Mouse (Mus musculus): Measurements from ENCODE around the gene Hdac6. TPM values are rescaled to one million over a fixed set of nuclear protein-coding genes. Genes with fewer than 3 reads are reported as not detected.
"Not testable (repeated sequence)": the region's sequence is repeated elsewhere in the genome, so short reads cannot be mapped to it uniquely, and the experiment has no call there.

Hdac6 gene
- polyA plus RNA-seq, 1 experiment from 2014 or later: 26.2 TPM

DNA sequence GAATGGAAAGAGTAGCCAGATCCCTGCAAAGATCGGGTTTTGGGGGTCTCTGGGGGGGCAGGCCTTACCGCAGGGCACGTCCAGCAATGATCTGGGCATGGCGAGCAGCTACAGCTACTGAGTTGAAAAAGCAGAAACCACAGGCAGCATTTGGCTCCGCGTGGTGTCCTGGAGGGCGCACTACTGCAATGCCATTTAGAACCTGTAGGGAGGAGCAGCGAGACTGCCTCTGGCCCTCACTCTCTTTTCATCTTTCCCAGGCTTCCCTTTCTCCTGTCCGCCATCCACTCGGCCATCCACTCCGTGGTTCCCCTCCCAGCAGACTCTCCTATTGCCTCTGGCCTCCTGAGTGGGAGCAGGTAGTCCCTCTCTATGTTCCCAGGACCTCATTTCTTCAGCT is 10.8 kb downstream of the Hdac6 start:
- H3K9ac ChIP-seq (replicated peaks; ENCODE audit: low read depth, low read length): no peak overlapping the region
- no peak overlapping the region for H3K4me3 ChIP-seq (ENCODE audit: low read depth, low read length)
- ATAC-seq (ENCODE audit: insufficient number of reproducible peaks, insufficient read depth, low FRiP score, low read depth): no peak
- no peak overlapping the region for H3K4me2 ChIP-seq (replicated peaks; ENCODE audit: low read depth, low read length)
- H3K4me1 ChIP-seq (ENCODE audit: control insufficient read depth, insufficient read depth, low read length): no peaks in the 10 kb centered on the region
- no peaks in the 10 kb centered on the region for H3K9me3 ChIP-seq (ENCODE audit: control insufficient read depth, low read depth, low read length)
- no peak overlapping the region for H3K27ac ChIP-seq (ENCODE audit: low read length)
- WGBS: 56% methylated on average over 11 of the region's 11 CpGs
- peaks cover 2% of the 10 kb centered on the region; the same call in 1 of the 2 replicates for H3K36me3 ChIP-seq (ENCODE audit: control insufficient read depth, insufficient read depth, low read length)
- no peaks in the 10 kb centered on the region for H3K27me3 ChIP-seq (ENCODE audit: control insufficient read depth, insufficient read depth, low read length)

DNA sequence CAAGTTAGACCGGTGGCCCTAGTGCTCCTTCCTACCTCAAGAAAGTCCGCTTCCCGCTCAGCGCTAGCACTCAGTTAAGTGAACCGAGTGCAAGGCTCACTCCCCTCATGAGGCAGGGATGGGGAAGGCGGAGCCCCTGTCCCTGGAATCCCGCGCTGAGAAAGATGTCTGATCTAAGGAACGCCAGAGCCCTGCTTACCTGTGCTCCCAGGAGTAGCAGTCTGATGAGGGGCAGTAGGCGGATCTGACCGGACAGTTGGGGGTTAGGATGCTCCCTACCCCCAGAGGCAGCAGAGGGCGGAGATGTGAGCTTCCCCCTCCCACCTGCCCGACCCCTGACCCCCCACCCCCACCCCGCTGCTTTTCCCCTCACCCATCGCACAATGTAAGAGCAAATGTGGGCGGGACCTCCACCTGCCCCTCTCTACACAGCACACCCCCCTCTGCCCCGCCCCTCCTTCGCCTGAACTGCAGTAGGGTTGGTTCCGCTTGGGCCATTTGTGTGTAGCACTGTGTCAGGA is 19.4 kb downstream of the Hdac6 start, which contains the start of gene Eras:
Eras (minus strand) TSS at position 338 of the 521 bp plus-strand sequence.
- Histone ChIP-seq H3K4me2 (replicated peaks; ENCODE audit: low read depth, low read length) (no peak within 1 kb of the TSS), H3K9me3 (ENCODE audit: control insufficient read depth, low read depth, low read length) (peaks cover 3% of the 10 kb centered on the region; the same call in 1 of the 2 replicates), H3K36me3 (ENCODE audit: control insufficient read depth, insufficient read depth, low read length) (no peaks in the 10 kb centered on the region; the same call in 1 of the 2 replicates), H3K4me3 (ENCODE audit: low read depth, low read length) (no peak within 1 kb of the TSS), H3K27me3 (ENCODE audit: control insufficient read depth, insufficient read depth, low read length) (peaks cover 2% of the 10 kb centered on the region; the same call in 1 of the 2 replicates), H3K27ac (ENCODE audit: low read length) (no peak within 1 kb of the TSS), H3K4me1 (ENCODE audit: control insufficient read depth, insufficient read depth, low read length) (no peaks in the 10 kb centered on the region), H3K9ac (replicated peaks; ENCODE audit: low read depth, low read length) (no peak within 1 kb of the TSS)
- WGBS: 13% methylated on average over 19 of the region's 19 CpGs
- ATAC-seq (ENCODE audit: insufficient number of reproducible peaks, insufficient read depth, low FRiP score, low read depth): no peak

- H3K36me3 ChIP-seq (ENCODE audit: control insufficient read depth, insufficient read depth, low read length): no peaks in the 10 kb centered on the region; the same call in 1 of the 2 replicates
- H3K4me3 ChIP-seq (ENCODE audit: low read depth, low read length): no peak overlapping the region
- 30% methylated on average over 10 of the region's 10 CpGs for WGBS
- H3K27ac ChIP-seq (ENCODE audit: low read length): no peak overlapping the region
- peaks cover 7% of the 10 kb centered on the region; the same call in 1 of the 2 replicates for H3K27me3 ChIP-seq (ENCODE audit: control insufficient read depth, insufficient read depth, low read length)
- H3K9me3 ChIP-seq (ENCODE audit: control insufficient read depth, low read depth, low read length): peaks cover 3% of the 10 kb centered on the region; the same call in 1 of the 2 replicates
- no peak for ATAC-seq (ENCODE audit: insufficient number of reproducible peaks, insufficient read depth, low FRiP score, low read depth)
- no peaks in the 10 kb centered on the region for H3K4me1 ChIP-seq (ENCODE audit: control insufficient read depth, insufficient read depth, low read length)
- no peak overlapping the region for H3K9ac ChIP-seq (replicated peaks; ENCODE audit: low read depth, low read length)
- no peak overlapping the region for H3K4me2 ChIP-seq (replicated peaks; ENCODE audit: low read depth, low read length)
Observed at GRCm38 (mm10) chrX:7927116-7927515, 20.6 kb downstream of the Hdac6 start.

GRCm38 (mm10) chrX:7926266-7926665 is 21.4 kb downstream of the Hdac6 start:
- WGBS: 73% methylated on average over 6 of the region's 6 CpGs
- peaks cover 3% of the 10 kb centered on the region; the same call in 1 of the 2 replicates for H3K9me3 ChIP-seq (ENCODE audit: control insufficient read depth, low read depth, low read length)
- H3K4me2 ChIP-seq (replicated peaks; ENCODE audit: low read depth, low read length): no peak overlapping the region
- H3K36me3 ChIP-seq (ENCODE audit: control insufficient read depth, insufficient read depth, low read length): no peaks in the 10 kb centered on the region
- no peak overlapping the region for H3K4me3 ChIP-seq (ENCODE audit: low read depth, low read length)
- no peak for ATAC-seq (ENCODE audit: insufficient number of reproducible peaks, insufficient read depth, low FRiP score, low read depth)
- H3K4me1 ChIP-seq (ENCODE audit: control insufficient read depth, insufficient read depth, low read length): no peaks in the 10 kb centered on the region
- no peak overlapping the region for H3K27ac ChIP-seq (ENCODE audit: low read length)
- H3K9ac ChIP-seq (replicated peaks; ENCODE audit: low read depth, low read length): no peak overlapping the region
- H3K27me3 ChIP-seq (ENCODE audit: control insufficient read depth, insufficient read depth, low read length): peaks cover 7% of the 10 kb centered on the region; the same call in 1 of the 2 replicates

- Histone ChIP-seq H3K9ac (replicated peaks; ENCODE audit: low read depth, low read length) (no peak overlapping the region), H3K27me3 (ENCODE audit: control insufficient read depth, insufficient read depth, low read length) (peaks cover 14% of the 10 kb centered on the region), H3K27ac (ENCODE audit: low read length) (no peak overlapping the region), H3K9me3 (ENCODE audit: control insufficient read depth, low read depth, low read length) (no peaks in the 10 kb centered on the region), H3K4me1 (ENCODE audit: control insufficient read depth, insufficient read depth, low read length) (no peaks in the 10 kb centered on the region), H3K4me3 (ENCODE audit: low read depth, low read length) (peak overlapping the region; percentile 18), H3K36me3 (ENCODE audit: control insufficient read depth, insufficient read depth, low read length) (no peaks in the 10 kb centered on the region), H3K4me2 (replicated peaks; ENCODE audit: low read depth, low read length) (peak overlapping the region; percentile 21)
- 13% methylated on average over 40 of the region's 48 CpGs for WGBS
- ATAC-seq (ENCODE audit: insufficient number of reproducible peaks, insufficient read depth, low FRiP score, low read depth): no peak
Observed at GRCm38 (mm10) chrX:7922032-7922431, 25.7 kb downstream of the Hdac6 start.

DNA sequence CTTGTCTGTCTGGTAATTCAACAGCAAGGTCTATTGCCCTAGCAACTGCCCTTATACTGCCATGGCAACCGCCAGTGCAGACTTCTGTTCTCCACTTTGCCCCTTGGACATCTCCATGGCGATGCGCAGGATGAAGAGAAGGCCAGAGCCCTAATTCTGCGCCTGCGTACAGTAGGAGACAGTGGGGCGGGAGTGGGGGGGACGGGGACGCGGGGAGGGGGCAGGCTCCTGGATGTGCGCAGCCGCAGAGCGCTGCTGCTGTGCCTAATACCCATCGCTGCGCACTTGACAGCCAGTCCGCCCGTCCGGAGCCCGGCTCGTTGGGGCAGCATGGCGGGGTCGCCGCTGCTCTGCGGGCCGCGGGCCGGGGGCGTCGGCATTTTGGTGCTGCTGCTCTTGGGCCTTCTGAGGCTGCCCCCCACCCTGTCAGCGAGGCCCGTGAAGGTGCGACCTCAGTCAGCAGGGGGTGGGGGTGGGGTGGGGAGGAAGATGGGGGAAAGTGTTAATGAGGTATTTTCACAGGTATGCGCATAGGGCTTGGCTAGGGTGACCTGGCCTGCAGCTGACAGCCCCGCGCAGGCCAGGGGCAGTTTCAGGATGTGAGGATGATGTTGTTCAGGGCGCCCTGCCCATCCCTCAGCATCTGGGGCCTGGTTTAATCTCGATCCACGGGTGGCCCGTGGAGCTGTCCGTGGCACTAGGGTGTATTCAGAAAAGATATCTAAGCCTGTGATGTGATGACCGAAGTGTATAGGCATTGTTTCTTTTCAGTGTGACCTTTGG is 27.9 kb downstream of the Hdac6 start, which contains the start of gene Pcsk1n:
Pcsk1n (plus strand) TSS at position 222 of the 783 bp plus-strand sequence.
- Histone ChIP-seq H3K27me3 (ENCODE audit: control insufficient read depth, insufficient read depth, low read length) (peaks cover 14% of the 10 kb centered on the region), H3K4me3 (ENCODE audit: low read depth, low read length) (peak within 1 kb of the TSS; percentile 12; the same call in 1 of the 2 replicates), H3K4me2 (replicated peaks; ENCODE audit: low read depth, low read length) (peak within 1 kb of the TSS; percentile 20; the same call in 1 of the 2 replicates), H3K9ac (replicated peaks; ENCODE audit: low read depth, low read length) (no peak within 1 kb of the TSS), H3K9me3 (ENCODE audit: control insufficient read depth, low read depth, low read length) (no peaks in the 10 kb centered on the region), H3K36me3 (ENCODE audit: control insufficient read depth, insufficient read depth, low read length) (no peaks in the 10 kb centered on the region), H3K4me1 (ENCODE audit: control insufficient read depth, insufficient read depth, low read length) (no peaks in the 10 kb centered on the region), H3K27ac (ENCODE audit: low read length) (no peak within 1 kb of the TSS)
- WGBS: 11% methylated on average over 36 of the region's 40 CpGs
- peak; percentile 58; the same call in 1 of the 2 replicates for ATAC-seq (ENCODE audit: insufficient number of reproducible peaks, insufficient read depth, low FRiP score, low read depth)

GRCm38 (mm10) chrX:7917960-7918359 is 29.7 kb downstream of the Hdac6 start:
- not testable (repeated sequence) for H3K4me2 ChIP-seq (replicated peaks; ENCODE audit: low read depth, low read length); H3K27ac ChIP-seq (ENCODE audit: low read length); ATAC-seq (ENCODE audit: insufficient number of reproducible peaks, insufficient read depth, low FRiP score, low read depth); H3K9me3 ChIP-seq (ENCODE audit: control insufficient read depth, low read depth, low read length); H3K4me1 ChIP-seq (ENCODE audit: control insufficient read depth, insufficient read depth, low read length); H3K4me3 ChIP-seq (ENCODE audit: low read depth, low read length); H3K36me3 ChIP-seq (ENCODE audit: control insufficient read depth, insufficient read depth, low read length); H3K9ac ChIP-seq (replicated peaks; ENCODE audit: low read depth, low read length)
- peaks cover 11% of the 10 kb centered on the region for H3K27me3 ChIP-seq (ENCODE audit: control insufficient read depth, insufficient read depth, low read length)
- WGBS: 69% methylated on average over 6 of the region's 6 CpGs

GRCm38 (mm10) chrX:7915669-7916068 is 32.0 kb downstream of the Hdac6 start:
- H3K27ac ChIP-seq (ENCODE audit: low read length); H3K9ac ChIP-seq (replicated peaks; ENCODE audit: low read depth, low read length); H3K4me1 ChIP-seq (ENCODE audit: control insufficient read depth, insufficient read depth, low read length); H3K27me3 ChIP-seq (ENCODE audit: control insufficient read depth, insufficient read depth, low read length); H3K4me3 ChIP-seq (ENCODE audit: low read depth, low read length); H3K4me2 ChIP-seq (replicated peaks; ENCODE audit: low read depth, low read length); H3K9me3 ChIP-seq (ENCODE audit: control insufficient read depth, low read depth, low read length); ATAC-seq (ENCODE audit: insufficient number of reproducible peaks, insufficient read depth, low FRiP score, low read depth); H3K36me3 ChIP-seq (ENCODE audit: control insufficient read depth, insufficient read depth, low read length): not testable (repeated sequence)
- WGBS: 41% methylated on average over 3 of the region's 3 CpGs

Measured in stomach, embryonic 14.5 days (tissue).